Mouse (Mus musculus): ENCODE measurements at regions not wholly inside any gene's neighbourhood (a gene's known extent, or its start where the extent isn't known, plus 50 kb on each side); places are given as distances from the start of the nearest gene placed in this dataset.

GRCm38 (mm10) chr16:44648547-44649223, 75.4 kb upstream of the Nepro start:
- TF ChIP-seq CTCF (conservative IDR thresholded peaks at IDR 0.05) = no peak
- no peak for DNase-seq (ENCODE audit: low spot score in 2 of 2)

GRCm38 (mm10) chr16:44643992-44644391, 80.1 kb upstream of the Nepro start:
- peak; percentile 85 for TF ChIP-seq CTCF (conservative IDR thresholded peaks at IDR 0.05)
- H3K27ac ChIP-seq = no peak overlapping the region
- peak; percentile 26 to 51 for DNase-seq (ENCODE audit: low spot score in 2 of 2)

More at GRCm38 (mm10) chr16:44648547-44649223, 75.4 kb upstream of the Nepro start:
- no peak overlapping the region for H3K27ac ChIP-seq
- no peak overlapping the region for H3K4me3 ChIP-seq

GRCm38 (mm10) chr16:44637100-44637499, 78.4 kb upstream of the Boc start:
- Histone ChIP-seq H3K4me3 (no peak overlapping the region), H3K27ac (no peak overlapping the region)
- DNase-seq (ENCODE audit: low spot score in 2 of 2) = no peak
- no peak for TF ChIP-seq CTCF (conservative IDR thresholded peaks at IDR 0.05)

More at GRCm38 (mm10) chr16:44643992-44644391, 80.1 kb upstream of the Nepro start:
- H3K4me3 ChIP-seq = no peak overlapping the region

- no peak overlapping the region for H3K4me3 ChIP-seq
- no peak overlapping the region for H3K27ac ChIP-seq
- DNase-seq (ENCODE audit: low spot score in 2 of 2) = no peak
- TF ChIP-seq CTCF (conservative IDR thresholded peaks at IDR 0.05) = no peak
Observed at GRCm38 (mm10) chr16:44634486-44634885, 75.8 kb upstream of the Boc start.

GRCm38 (mm10) chr16:44633059-44633667, 74.5 kb upstream of the Boc start:
- DNase-seq (ENCODE audit: low spot score in 2 of 2) = no peak
- TF ChIP-seq CTCF (conservative IDR thresholded peaks at IDR 0.05) = no peak
- Histone ChIP-seq H3K27ac (peak overlapping the region; percentile 82), H3K4me3 (peak overlapping the region; percentile 21)

GRCm38 (mm10) chr16:44632330-44633058, 73.8 kb upstream of the Boc start:
- peak overlapping the region; percentile 21 for H3K4me3 ChIP-seq
- TF ChIP-seq CTCF (conservative IDR thresholded peaks at IDR 0.05) = 0 out of 2 replicates have a peak, but pooled peaks have one; percentile 4
- DNase-seq (ENCODE audit: low spot score in 2 of 2) = peak; percentile 73 to 81
- H3K27ac ChIP-seq = peak overlapping the region; percentile 82

GRCm38 (mm10) chr16:44631357-44632053, 72.8 kb upstream of the Boc start:
- DNase-seq (ENCODE audit: low spot score in 2 of 2) = no peak
- Histone ChIP-seq H3K4me3 (no peak overlapping the region), H3K27ac (peak overlapping the region; percentile 82)
- TF ChIP-seq CTCF (conservative IDR thresholded peaks at IDR 0.05) = no peak

- TF ChIP-seq CTCF (conservative IDR thresholded peaks at IDR 0.05) = no peak
- no peak overlapping the region for H3K27ac ChIP-seq
- H3K4me3 ChIP-seq = no peak overlapping the region
- no peak for DNase-seq (ENCODE audit: low spot score in 2 of 2)
Observed at GRCm38 (mm10) chr16:44630861-44631260, 72.2 kb upstream of the Boc start.

GRCm38 (mm10) chr16:44630426-44630825, 71.7 kb upstream of the Boc start:
- no peak for DNase-seq (ENCODE audit: low spot score in 2 of 2)
- H3K4me3 ChIP-seq = no peak overlapping the region
- TF ChIP-seq CTCF (conservative IDR thresholded peaks at IDR 0.05) = no peak
- H3K27ac ChIP-seq = no peak overlapping the region

- Histone ChIP-seq H3K4me3 (no peak overlapping the region), H3K27ac (no peak overlapping the region)
- TF ChIP-seq CTCF (conservative IDR thresholded peaks at IDR 0.05) = no peak
- DNase-seq (ENCODE audit: low spot score in 2 of 2) = no peak
Observed at GRCm38 (mm10) chr16:44629296-44630275, 70.9 kb upstream of the Boc start.

- no peak overlapping the region for H3K4me3 ChIP-seq
- no peak for TF ChIP-seq CTCF (conservative IDR thresholded peaks at IDR 0.05)
- DNase-seq (ENCODE audit: low spot score in 2 of 2) = no peak
- no peak overlapping the region for H3K27ac ChIP-seq
Observed at GRCm38 (mm10) chr16:44625871-44626293, 67.2 kb upstream of the Boc start.

All from layer of hippocampus, adult 2 months (tissue).